Mouse (Mus musculus) lung, postnatal 0 days (tissue): Measurements from ENCODE around the gene Lactb. TPM values are rescaled to one million over a fixed set of nuclear protein-coding genes. Genes with fewer than 3 reads are reported as not detected.
"Not testable (repeated sequence)": the region's sequence is repeated elsewhere in the genome, so short reads cannot be mapped to it uniquely, and the experiment has no call there.

Experiments used
- ATAC-seq: fragments of 200-750 bp; cut with Nextera tagmentation; 2 replicates; pipeline ENCODE4 v1.8.0; 2017; ENCODE audit warnings: moderate library complexity
- DNase-seq: peaks from one replicate; pipeline ENCODE4 v3.0.0-alpha.2; 2016; ENCODE audit warnings: low spot score
- H3K27ac ChIP-seq: fragments of 300-500 bp; sonication (generic); 2 replicates; pipeline ENCODE4 v1.5.1; 2014; ENCODE audit warnings: antibody characterized with exemption, mild to moderate bottlenecking, low read length, mixed read lengths
- H3K27me3 ChIP-seq: fragments of 300-500 bp; sonication (generic); replicated peaks from 2 replicates; pipeline ENCODE4 v1.6.1; 2014; ENCODE audit warnings: low read length, mixed read lengths; ENCODE audit not compliant: insufficient read depth
- H3K36me3 ChIP-seq: fragments of 300-500 bp; sonication (generic); 2 replicates; pipeline ENCODE4 v1.6.1; 2014; ENCODE audit warnings: low read length, mixed read lengths; ENCODE audit not compliant: insufficient read depth
- H3K4me1 ChIP-seq: fragments of 300-500 bp; sonication (generic); 2 replicates; pipeline ENCODE4 v1.6.1; 2014; ENCODE audit warnings: antibody characterized with exemption, low read depth, low read length, mixed read lengths; ENCODE audit not compliant: insufficient read depth
- H3K4me2 ChIP-seq: fragments of 300-500 bp; sonication (generic); replicated peaks from 2 replicates; pipeline ENCODE4 v1.6.1; 2014; ENCODE audit warnings: low read depth, mild to moderate bottlenecking, low read length, moderate library complexity, mixed read lengths
- H3K4me3 ChIP-seq: fragments of 300-500 bp; sonication (generic); 2 replicates; pipeline ENCODE4 v1.5.1; 2014; ENCODE audit warnings: low read depth, low read length
- H3K9ac ChIP-seq: fragments of 300-500 bp; sonication (generic); replicated peaks from 2 replicates; pipeline ENCODE4 v1.6.1; 2014; ENCODE audit warnings: low read depth, mild to moderate bottlenecking
- H3K9me3 ChIP-seq: fragments of 300-500 bp; sonication (generic); 2 replicates; pipeline ENCODE4 v1.6.1; 2016; ENCODE audit warnings: low read length, mixed read lengths
- CTCF ChIP-seq: IDR thresholded peaks from 2 replicates; pipeline ENCODE4 v1.5.1; 2016; ENCODE audit warnings: antibody characterized with exemption, mild to moderate bottlenecking
- EP300 ChIP-seq: IDR thresholded peaks from 2 replicates; pipeline ENCODE4 v1.6.1; 2016; ENCODE audit warnings: antibody characterized with exemption, mild to moderate bottlenecking, control low read depth
- WGBS: fragments of 180-500 bp; shearing (Covaris S2); extraction: QIAGEN DNeasy Blood & Tissue Kit; methylation state at CpG from one replicate; pipeline ENCODE4 v1.1.7; 2014; 5-methylcytosine and 5-hydroxymethylcytosine counted together
- polyA plus RNA-seq: library from polyadenylated mRNA; unstranded; fragments of >200 nt; fragmentation: Nextera tagmentation; extraction: Ambion mirVana; gene quantifications from 2 replicates; pipeline ENCODE4 v1.2.1, GENCODE M21; 2015

The Lactb gene
- polyA plus RNA-seq, 1 experiment from 2014 or later = 13.8 TPM

DNA sequence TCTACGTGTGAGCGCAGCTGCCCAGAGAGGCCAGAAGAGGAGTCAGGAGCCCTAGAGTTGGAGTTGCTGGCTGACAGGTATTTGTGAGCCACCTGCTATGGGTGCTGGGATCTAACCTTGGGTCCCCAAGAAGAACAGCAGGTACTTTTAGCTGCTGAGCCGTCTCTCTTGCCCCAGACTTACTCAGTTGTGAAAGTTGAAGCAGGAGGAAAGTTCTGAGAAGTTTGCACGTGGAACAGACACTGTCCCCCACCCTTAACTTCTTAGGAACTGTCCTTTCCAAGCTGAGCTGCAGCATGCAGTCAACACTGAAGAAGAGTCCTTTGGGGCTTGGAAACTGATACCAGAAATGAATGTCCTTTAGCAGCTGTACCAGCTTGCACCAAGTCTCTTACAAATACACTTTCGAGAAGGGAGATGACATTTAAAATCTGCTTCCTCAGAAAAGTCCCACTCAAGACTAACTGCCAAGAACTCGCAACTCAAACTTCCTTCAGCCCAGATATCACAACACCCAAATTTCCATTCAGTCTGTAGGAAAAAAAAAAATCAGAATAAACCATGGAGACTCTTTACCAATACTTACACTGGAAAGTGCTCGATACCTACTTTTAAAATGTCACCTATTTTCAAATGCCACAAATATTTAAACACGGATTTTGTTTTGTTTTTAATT is 57.9 kb downstream of the Lactb start:
- no peaks in the 10 kb centered on the region for H3K36me3 ChIP-seq
- no peak overlapping the region for H3K4me2 ChIP-seq
- no peaks in the 10 kb centered on the region for H3K27me3 ChIP-seq
- peaks cover 10% of the 10 kb centered on the region; the same call in 1 of the 2 replicates for H3K4me1 ChIP-seq
- H3K9me3 ChIP-seq = no peaks in the 10 kb centered on the region
- ATAC-seq (no peak), DNase-seq (no peak)
- TF ChIP-seq EP300 (no peak), CTCF (no peak)
- 78% methylated on average over 8 of the region's 8 CpGs for WGBS
- H3K4me3 ChIP-seq = no peak overlapping the region
- H3K27ac ChIP-seq = no peak overlapping the region
- H3K9ac ChIP-seq = no peak overlapping the region

DNA sequence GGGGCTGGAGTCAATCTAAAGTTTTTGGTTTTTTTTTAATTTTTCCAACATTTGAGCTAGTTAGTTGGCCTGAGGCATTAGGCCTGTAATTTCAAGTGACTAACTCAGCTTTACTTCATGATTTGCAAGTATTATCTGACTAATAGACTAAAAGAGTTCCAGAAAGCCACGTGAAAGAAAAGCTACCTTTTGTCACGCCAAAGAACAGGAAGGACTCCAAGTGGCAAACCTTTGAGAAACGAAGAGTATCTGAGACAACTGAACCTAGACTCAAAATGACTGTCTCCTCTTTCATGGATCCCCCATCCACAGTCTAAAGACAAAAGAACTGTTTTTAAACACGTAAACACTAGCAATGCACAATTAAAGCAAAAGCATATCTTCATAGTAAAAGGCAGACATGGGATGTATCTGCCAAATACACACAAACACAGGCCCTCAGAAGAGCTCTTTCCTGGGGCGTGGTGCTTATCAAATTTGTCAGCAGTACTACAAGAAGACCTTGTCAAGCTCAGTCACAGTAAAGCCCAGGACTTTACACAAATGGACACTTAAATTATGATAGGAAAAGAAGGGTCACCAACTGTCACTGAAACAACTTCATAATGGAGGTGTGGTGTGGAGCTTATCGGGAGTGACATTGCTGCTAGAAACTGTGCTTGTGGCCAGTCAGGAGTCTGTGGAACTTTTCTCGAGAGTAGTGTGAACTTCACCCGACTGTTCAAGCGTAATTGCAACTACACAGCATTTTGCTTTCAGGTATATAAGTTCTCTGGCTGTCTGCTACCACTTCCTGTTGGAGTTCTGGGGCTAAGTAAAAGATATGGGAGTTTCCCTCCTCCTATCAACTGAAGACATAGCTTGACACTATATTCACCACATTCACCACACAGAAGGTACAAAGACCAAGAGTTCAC is 59.2 kb downstream of the Lactb start:
- Histone ChIP-seq H3K9ac (no peak overlapping the region), H3K4me2 (no peak overlapping the region; the same call in 1 of the 2 replicates), H3K9me3 (no peaks in the 10 kb centered on the region), H3K27ac (peak overlapping the region; percentile 48), H3K4me3 (no peak overlapping the region), H3K4me1 (peaks cover 10% of the 10 kb centered on the region; the same call in 1 of the 2 replicates), H3K27me3 (no peaks in the 10 kb centered on the region), H3K36me3 (no peaks in the 10 kb centered on the region)
- 69% methylated on average over 9 of the region's 9 CpGs for WGBS
- no peak for ATAC-seq
- no peak for DNase-seq
- no peak for TF ChIP-seq EP300
- no peak for TF ChIP-seq CTCF

DNA sequence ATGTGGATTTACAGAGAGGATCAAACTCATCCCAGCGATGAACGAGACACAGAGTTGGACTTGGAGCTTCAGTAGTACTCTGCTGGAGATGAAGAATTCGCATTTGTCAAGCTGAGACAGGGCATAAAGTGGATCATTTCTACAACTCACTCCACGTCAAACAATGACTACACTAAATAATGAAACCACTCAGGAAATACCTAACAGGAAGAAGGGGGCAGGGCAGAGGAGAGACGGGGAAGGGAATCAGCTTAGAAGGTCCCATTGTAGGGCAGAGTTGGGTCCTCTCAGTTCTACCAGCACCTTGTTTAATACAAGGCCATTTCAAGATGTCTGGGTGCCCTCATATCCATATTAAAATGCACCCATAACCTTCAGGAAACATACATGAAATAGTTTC is 59.9 kb downstream of the Lactb start:
- H3K36me3 ChIP-seq = no peaks in the 10 kb centered on the region
- WGBS = 54% methylated on average over 5 of the region's 5 CpGs
- H3K4me3 ChIP-seq = no peak overlapping the region
- H3K4me1 ChIP-seq = peaks cover 10% of the 10 kb centered on the region; the same call in 1 of the 2 replicates
- no peak for TF ChIP-seq EP300
- TF ChIP-seq CTCF = no peak
- H3K27ac ChIP-seq = peak overlapping the region; percentile 23; the same call in 1 of the 2 replicates
- H3K4me2 ChIP-seq = no peak overlapping the region
- H3K9me3 ChIP-seq = no peaks in the 10 kb centered on the region
- H3K9ac ChIP-seq = no peak overlapping the region
- DNase-seq (peak; percentile 45), ATAC-seq (no peak)
- H3K27me3 ChIP-seq = no peaks in the 10 kb centered on the region

DNA sequence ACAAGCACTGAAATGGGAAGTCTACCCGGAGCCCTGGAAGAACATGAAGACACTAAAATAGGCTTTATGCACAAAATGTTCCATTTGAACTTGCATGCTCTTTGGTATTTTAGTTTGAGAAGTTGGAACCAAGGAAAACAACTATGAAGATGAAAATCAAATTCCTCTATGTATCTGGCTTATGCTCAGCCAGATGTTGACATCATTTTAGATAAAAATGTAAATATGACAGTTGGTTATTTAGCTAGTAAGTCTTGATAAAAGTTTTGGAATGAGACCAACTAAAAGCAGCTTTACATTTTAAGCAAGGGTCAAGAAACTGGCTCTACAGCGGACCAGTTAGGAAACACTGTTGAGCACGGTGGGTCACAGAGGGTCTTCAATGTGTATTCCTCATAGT is 60.7 kb downstream of the Lactb start:
- Histone ChIP-seq H3K4me1 (peaks cover 10% of the 10 kb centered on the region; the same call in 1 of the 2 replicates), H3K27me3 (no peaks in the 10 kb centered on the region), H3K9ac (no peak overlapping the region), H3K27ac (peak overlapping the region; percentile 52), H3K9me3 (no peaks in the 10 kb centered on the region), H3K4me2 (no peak overlapping the region), H3K36me3 (no peaks in the 10 kb centered on the region), H3K4me3 (no peak overlapping the region)
- TF ChIP-seq EP300 (no peak), CTCF (no peak)
- peak; percentile 37 for DNase-seq
- 60% methylated on average over 3 of the region's 3 CpGs for WGBS
- no peak for ATAC-seq

DNA sequence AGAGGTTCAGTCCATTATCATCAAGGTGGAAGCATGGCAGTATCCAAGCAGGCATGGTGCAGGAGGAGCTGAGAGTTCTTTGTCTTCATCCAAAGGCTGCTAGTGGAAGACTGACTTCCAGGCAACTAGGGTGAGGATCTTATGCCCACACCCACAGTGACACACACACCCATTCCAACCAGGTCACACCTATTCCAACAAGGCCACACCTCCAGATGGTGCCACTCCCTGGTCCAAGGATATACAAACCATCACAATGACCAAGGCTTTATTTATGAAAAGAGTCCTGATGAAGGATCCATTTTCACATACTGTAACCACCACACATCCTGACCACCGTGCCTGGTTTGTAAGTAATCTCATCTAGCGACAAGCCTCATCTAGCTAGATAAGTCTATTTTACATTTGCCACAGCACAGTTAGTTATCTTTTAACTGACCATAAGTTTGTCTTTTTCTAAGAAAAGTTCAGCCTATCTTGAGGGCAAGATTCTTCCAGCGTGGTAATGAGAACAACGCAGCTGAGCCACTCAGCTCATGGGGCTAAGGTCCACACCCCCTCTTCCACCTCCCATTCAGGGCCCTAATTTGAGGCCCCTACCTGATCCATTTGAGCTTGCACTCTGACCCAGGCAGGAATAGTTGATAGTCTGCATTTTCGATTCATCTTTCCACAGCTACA is 61.9 kb downstream of the Lactb start:
- H3K9me3 ChIP-seq, H3K4me3 ChIP-seq, H3K36me3 ChIP-seq, ATAC-seq, H3K4me1 ChIP-seq, H3K4me2 ChIP-seq, DNase-seq, H3K9ac ChIP-seq, H3K27me3 ChIP-seq: not testable (repeated sequence)
- WGBS = 87% methylated on average over 5 of the region's 5 CpGs
- H3K27ac ChIP-seq = peak overlapping the region; percentile 52

DNA sequence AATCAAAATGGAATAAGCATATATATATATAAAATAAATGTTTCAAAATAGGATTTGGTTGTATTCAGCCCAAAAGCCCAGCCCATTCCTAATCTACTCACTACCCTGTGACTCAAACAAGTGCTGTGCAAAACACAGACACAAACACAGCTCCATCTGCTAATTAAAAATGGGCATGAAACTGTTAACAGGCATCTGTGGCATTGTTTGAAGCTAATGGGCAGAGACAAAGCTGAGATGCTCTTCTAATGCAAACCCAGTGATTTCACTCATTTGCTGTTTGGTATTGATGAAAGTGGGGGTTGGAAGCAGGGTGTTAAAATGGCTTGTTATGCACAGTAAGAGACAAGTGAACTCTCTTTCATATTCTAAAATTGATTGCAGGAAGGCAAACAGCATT is 63.0 kb downstream of the Lactb start:
- H3K4me2 ChIP-seq = no peak overlapping the region

More for the DNA sequence above, 63.0 kb downstream of the Lactb start:
- H3K36me3 ChIP-seq = no peaks in the 10 kb centered on the region
- H3K9me3 ChIP-seq = no peaks in the 10 kb centered on the region
- DNase-seq (no peak), ATAC-seq (no peak)
- TF ChIP-seq CTCF = no peak
- TF ChIP-seq EP300 = no peak
- H3K27me3 ChIP-seq = no peaks in the 10 kb centered on the region
- peaks cover 10% of the 10 kb centered on the region; the same call in 1 of the 2 replicates for H3K4me1 ChIP-seq
- no peak overlapping the region for H3K4me3 ChIP-seq
- H3K27ac ChIP-seq = no peak overlapping the region
- no peak overlapping the region for H3K9ac ChIP-seq
